Mouse (Mus musculus): ENCODE measurements around the gene Fpr3. TPM values are rescaled to one million over a fixed set of nuclear protein-coding genes. Genes with fewer than 3 reads are reported as not detected.
"Not testable (repeated sequence)": the region's sequence is repeated elsewhere in the genome, so short reads cannot be mapped to it uniquely, and the experiment has no call there.

The Fpr3 gene
- not detected in 2 replicates for total RNA-seq (2021)
- long read RNA-seq, result 0 reads

GRCm38 (mm10) chr17:17887774-17888248, at the start of gene Fpr3, which contains the start of gene Fpr2:
Fpr3 (plus strand) TSS chr17:17887852.
Fpr2 (plus strand) TSS chr17:17887824.
- no peak for DNase-seq

- peak; percentile 94 for DNase-seq
Measured at GRCm38 (mm10) chr17:17837919-17838701, 49.5 kb upstream of the Fpr3 start.

- DNase-seq, result no peak
Measured at GRCm38 (mm10) chr17:17839276-17839675, 48.4 kb upstream of the Fpr3 start.

- DNase-seq, result no peak
Measured at GRCm38 (mm10) chr17:17840796-17841195, 46.9 kb upstream of the Fpr3 start.

GRCm38 (mm10) chr17:17843534-17844261, 44.0 kb upstream of the Fpr3 start:
- no peak for DNase-seq

- not testable (repeated sequence) for DNase-seq
Measured at GRCm38 (mm10) chr17:17844606-17845005, 43.0 kb upstream of the Fpr3 start.

- no peak for DNase-seq
Measured at GRCm38 (mm10) chr17:17845187-17846027, 42.2 kb upstream of the Fpr3 start.

- DNase-seq, result no peak
Measured at GRCm38 (mm10) chr17:17848988-17849387, 38.7 kb upstream of the Fpr3 start.

- DNase-seq, result no peak
Measured at GRCm38 (mm10) chr17:17849906-17850712, 37.5 kb upstream of the Fpr3 start.

GRCm38 (mm10) chr17:17855064-17855838, 32.4 kb upstream of the Fpr3 start, which contains the start of gene Has1:
Has1 (minus strand) TSS chr17:17855205.
- DNase-seq, result no peak

- no peak for DNase-seq
Measured at GRCm38 (mm10) chr17:17856612-17857011, 31.0 kb upstream of the Fpr3 start.

GRCm38 (mm10) chr17:17857446-17857845, 30.2 kb upstream of the Fpr3 start:
- no peak for DNase-seq

GRCm38 (mm10) chr17:17860110-17860509, 27.5 kb upstream of the Fpr3 start:
- no peak for DNase-seq

GRCm38 (mm10) chr17:17862360-17862759, 25.3 kb upstream of the Fpr3 start:
- DNase-seq, result no peak

GRCm38 (mm10) chr17:17865168-17865567, 22.5 kb upstream of the Fpr3 start:
- DNase-seq, result no peak

- DNase-seq, result no peak
Measured at GRCm38 (mm10) chr17:17866801-17867469, 20.7 kb upstream of the Fpr3 start.

- DNase-seq, result no peak
Measured at GRCm38 (mm10) chr17:17870892-17871550, 16.6 kb upstream of the Fpr3 start.

GRCm38 (mm10) chr17:17871697-17872096, 16.0 kb upstream of the Fpr3 start:
- no peak for DNase-seq

GRCm38 (mm10) chr17:17879347-17879746, 8.3 kb upstream of the Fpr3 start:
- DNase-seq, result no peak
